Mouse (Mus musculus) megakaryocyte-erythroid progenitor cell, adult 5 weeks (primary cell): Measurements from ENCODE around the gene Celf5. TPM values are rescaled to one million over a fixed set of nuclear protein-coding genes. Genes with fewer than 3 reads are reported as not detected.

Source experiments
- polyA plus RNA-seq: library from polyadenylated mRNA; stranded (reverse); fragments of >175 nt; gene quantifications from 2 replicates; pipeline ENCODE4 v1.2.3, GENCODE M21; 2012

Gene Celf5
- polyA plus RNA-seq: 0.11 and 0.35 TPM in 2 replicates

GRCm38 (mm10) chr10:81482533-81482889 lies at the start of gene Celf5:
Gene Celf5 (minus strand): TSS chr10:81482709.

GRCm38 (mm10) chr10:81524051-81524605 lies 41.6 kb upstream of the Celf5 start, which contains the start of gene Gna15:
Gene Gna15 (minus strand): TSS chr10:81524225.

GRCm38 (mm10) chr10:81500032-81500431 lies 17.5 kb upstream of the Celf5 start, which contains the start of gene S1pr4:
Gene S1pr4 (minus strand): TSS chr10:81500132.

GRCm38 (mm10) chr10:81496264-81496901 lies 13.9 kb upstream of the Celf5 start, which contains the start of gene Ncln:
Gene Ncln (minus strand): TSS chr10:81496392.

GRCm38 (mm10) chr10:81455181-81455895 lies 27.2 kb downstream of the Celf5 start, which contains the start of gene Nfic:
Gene Nfic (minus strand): TSS chr10:81455635.

Other genes with a start within 250 kb of the Celf5 start
- 0.35 and 0.63 TPM in 2 replicates for gene Zfr2, start 249.6 kb downstream of the Celf5 start, polyA plus RNA-seq
- 66.6 and 73.6 TPM in 2 replicates for gene Matk, start 229.8 kb downstream of the Celf5 start, polyA plus RNA-seq
- 478 and 479 TPM in 2 replicates for gene Mrpl54, start 215.8 kb downstream of the Celf5 start, polyA plus RNA-seq
- gene Apba3, start 215.7 kb downstream of the Celf5 start, polyA plus RNA-seq: 99.2 and 99.9 TPM in 2 replicates
- 15.6 and 16.5 TPM in 2 replicates for gene Tjp3, start 191.1 kb downstream of the Celf5 start, polyA plus RNA-seq
- 317 and 331 TPM in 2 replicates for gene Pip5k1c, start 189.7 kb downstream of the Celf5 start, polyA plus RNA-seq
- 96.8 and 123 TPM in 2 replicates for gene Cactin, start 161.6 kb downstream of the Celf5 start, polyA plus RNA-seq
- gene Tbxa2r, start 154.0 kb downstream of the Celf5 start, polyA plus RNA-seq: 3.6 and 5.2 TPM in 2 replicates
- 0.32 and 0.93 TPM in 2 replicates for gene Gipc3, start 139.4 kb downstream of the Celf5 start, polyA plus RNA-seq
- 274 and 308 TPM in 2 replicates for gene Hmg20b, start 132.2 kb downstream of the Celf5 start, polyA plus RNA-seq
- gene Mfsd12, start 125.2 kb downstream of the Celf5 start, polyA plus RNA-seq: 60.6 and 65.0 TPM in 2 replicates
- gene 4930404N11Rik, start 116.9 kb downstream of the Celf5 start, polyA plus RNA-seq: 2.8 and 5.0 TPM in 2 replicates
- 55.8 and 61.0 TPM in 2 replicates for gene Fzr1, start 104.2 kb downstream of the Celf5 start, polyA plus RNA-seq
- 169 and 171 TPM in 2 replicates for gene Dohh, start 98.3 kb downstream of the Celf5 start, polyA plus RNA-seq
- 0.64 and 1.3 TPM in 2 replicates for gene Gm48551, start 98.2 kb downstream of the Celf5 start, polyA plus RNA-seq
- 6.5 and 12.0 TPM in 2 replicates for gene Gm48552, start 93.7 kb downstream of the Celf5 start, polyA plus RNA-seq
- gene Smim24, start 89.7 kb downstream of the Celf5 start, polyA plus RNA-seq: 9.7 and 10.1 TPM in 2 replicates
- gene Nfic, start 27.1 kb downstream of the Celf5 start, polyA plus RNA-seq: 223 and 238 TPM in 2 replicates
- 293 and 377 TPM in 2 replicates for gene Ncln, start 13.7 kb upstream of the Celf5 start, polyA plus RNA-seq
- 29.4 and 31.3 TPM in 2 replicates for gene S1pr4, start 17.4 kb upstream of the Celf5 start, polyA plus RNA-seq
- gene Gna15, start 41.5 kb upstream of the Celf5 start, polyA plus RNA-seq: 62.5 and 63.6 TPM in 2 replicates
- gene Gna11, start 62.5 kb upstream of the Celf5 start, polyA plus RNA-seq: 12.9 and 13.1 TPM in 2 replicates
- gene Aes, start 76.8 kb upstream of the Celf5 start, polyA plus RNA-seq: 1,582 and 1,630 TPM in 2 replicates
- gene Tle2, start 91.9 kb upstream of the Celf5 start, polyA plus RNA-seq: 19.6 and 35.0 TPM in 2 replicates
- 28.2 and 41.6 TPM in 2 replicates for gene Tle6, start 118.4 kb upstream of the Celf5 start, polyA plus RNA-seq
- 0.09 and 0.15 TPM in 2 replicates for gene BC025920, start 123.6 kb upstream of the Celf5 start, polyA plus RNA-seq
- 75.3 and 78.0 TPM in 2 replicates for gene Sirt6, start 145.1 kb upstream of the Celf5 start, polyA plus RNA-seq
- 5.9 and 7.5 TPM in 2 replicates for gene Ankrd24, start 145.8 kb upstream of the Celf5 start, polyA plus RNA-seq
- 0.09 and 0.13 TPM in 2 replicates for gene Gm10778, start 166.3 kb upstream of the Celf5 start, polyA plus RNA-seq
- 0.27 TPM in 1 of 2 replicates, not detected in the other for gene Zfp433, start 222.1 kb upstream of the Celf5 start, polyA plus RNA-seq